Mouse (Mus musculus): ENCODE results near the gene Prkaa1. TPM values are rescaled to one million over a fixed set of nuclear protein-coding genes. Genes with fewer than 3 reads are reported as not detected.

Gene Prkaa1
- 25.5 and 28.0 TPM in 2 replicates for polyA plus RNA-seq (2014; fragmentation: Nextera tagmentation; extraction: Ambion mirVana)

- H3K4me2 ChIP-seq, result peak within 1 kb of the TSS; percentile 83
- H3K27me3 ChIP-seq (ENCODE audit: control insufficient read depth, insufficient read depth, low read length), result no peaks in the 10 kb centered on the region
- under 1% methylated on average over 53 of the region's 80 CpGs for WGBS (ENCODE audit: insufficient replicate concordance)
- H3K9ac ChIP-seq (ENCODE audit: low read depth, low read length), result peak within 1 kb of the TSS; percentile 97
- ATAC-seq (replicated peaks; ENCODE audit: insufficient number of reproducible peaks, low FRiP score, low TSS enrichment), result peak; percentile 91
- no peaks in the 10 kb centered on the region for H3K9me3 ChIP-seq (replicated peaks; ENCODE audit: control insufficient read depth, low read length)
- H3K4me1 ChIP-seq (ENCODE audit: control insufficient read depth, insufficient read depth, low read length), result peaks cover 8% of the 10 kb centered on the region
- peak within 1 kb of the TSS; percentile 92 for H3K4me3 ChIP-seq (ENCODE audit: low read depth, low read length)
- H3K27ac ChIP-seq (ENCODE audit: low read depth, low read length), result peak within 1 kb of the TSS; percentile 95
- no peaks in the 10 kb centered on the region for H3K36me3 ChIP-seq (ENCODE audit: control insufficient read depth, insufficient read depth, low read length)
Measured at GRCm38 (mm10) chr15:5143361-5144020, at the start of gene Prkaa1. TSS of gene Prkaa1 (plus strand) at chr15:5143861.

- no peak for ATAC-seq (replicated peaks; ENCODE audit: insufficient number of reproducible peaks, low FRiP score, low TSS enrichment)
- H3K4me3 ChIP-seq (ENCODE audit: low read depth, low read length), result no peak overlapping the region
- H3K4me2 ChIP-seq, result no peak overlapping the region
- no peaks in the 10 kb centered on the region for H3K9me3 ChIP-seq (replicated peaks; ENCODE audit: control insufficient read depth, low read length)
- H3K4me1 ChIP-seq (ENCODE audit: control insufficient read depth, insufficient read depth, low read length), result no peaks in the 10 kb centered on the region
- no peaks in the 10 kb centered on the region for H3K27me3 ChIP-seq (ENCODE audit: control insufficient read depth, insufficient read depth, low read length)
- no peak overlapping the region for H3K27ac ChIP-seq (ENCODE audit: low read depth, low read length)
- no peak overlapping the region for H3K9ac ChIP-seq (ENCODE audit: low read depth, low read length)
- no peaks in the 10 kb centered on the region; the same call in 1 of the 2 replicates for H3K36me3 ChIP-seq (ENCODE audit: control insufficient read depth, insufficient read depth, low read length)
- WGBS (ENCODE audit: insufficient replicate concordance), result 82% methylated on average over 11 of the region's 11 CpGs
Measured at GRCm38 (mm10) chr15:5095534-5096301, 47.9 kb upstream of the Prkaa1 start.

GRCm38 (mm10) chr15:5097376-5097775, 46.3 kb upstream of the Prkaa1 start:
- no peak overlapping the region for H3K4me2 ChIP-seq
- no peak overlapping the region for H3K27ac ChIP-seq (ENCODE audit: low read depth, low read length)
- H3K4me3 ChIP-seq (ENCODE audit: low read depth, low read length), result no peak overlapping the region
- ATAC-seq (replicated peaks; ENCODE audit: insufficient number of reproducible peaks, low FRiP score, low TSS enrichment), result no peak
- no peaks in the 10 kb centered on the region for H3K27me3 ChIP-seq (ENCODE audit: control insufficient read depth, insufficient read depth, low read length)
- no peaks in the 10 kb centered on the region for H3K9me3 ChIP-seq (replicated peaks; ENCODE audit: control insufficient read depth, low read length)
- H3K4me1 ChIP-seq (ENCODE audit: control insufficient read depth, insufficient read depth, low read length), result no peaks in the 10 kb centered on the region
- no peaks in the 10 kb centered on the region; the same call in 1 of the 2 replicates for H3K36me3 ChIP-seq (ENCODE audit: control insufficient read depth, insufficient read depth, low read length)
- WGBS (ENCODE audit: insufficient replicate concordance), result 93% methylated on average over 1 of the region's 1 CpGs
- H3K9ac ChIP-seq (ENCODE audit: low read depth, low read length), result no peak overlapping the region

- ATAC-seq (replicated peaks; ENCODE audit: insufficient number of reproducible peaks, low FRiP score, low TSS enrichment), result no peak
- no peak overlapping the region for H3K9ac ChIP-seq (ENCODE audit: low read depth, low read length)
- H3K27ac ChIP-seq (ENCODE audit: low read depth, low read length), result no peak overlapping the region
- WGBS (ENCODE audit: insufficient replicate concordance), result 90% methylated on average over 4 of the region's 4 CpGs
- no peaks in the 10 kb centered on the region for H3K9me3 ChIP-seq (replicated peaks; ENCODE audit: control insufficient read depth, low read length)
- no peak overlapping the region for H3K4me2 ChIP-seq
- H3K4me1 ChIP-seq (ENCODE audit: control insufficient read depth, insufficient read depth, low read length), result no peaks in the 10 kb centered on the region
- H3K4me3 ChIP-seq (ENCODE audit: low read depth, low read length), result no peak overlapping the region
- H3K27me3 ChIP-seq (ENCODE audit: control insufficient read depth, insufficient read depth, low read length), result no peaks in the 10 kb centered on the region
- no peaks in the 10 kb centered on the region; the same call in 1 of the 2 replicates for H3K36me3 ChIP-seq (ENCODE audit: control insufficient read depth, insufficient read depth, low read length)
Measured at GRCm38 (mm10) chr15:5102312-5102711, 41.3 kb upstream of the Prkaa1 start.

- no peaks in the 10 kb centered on the region; the same call in 1 of the 2 replicates for H3K36me3 ChIP-seq (ENCODE audit: control insufficient read depth, insufficient read depth, low read length)
- ATAC-seq (replicated peaks; ENCODE audit: insufficient number of reproducible peaks, low FRiP score, low TSS enrichment), result no peak
- H3K4me2 ChIP-seq, result no peak overlapping the region
- no peaks in the 10 kb centered on the region for H3K4me1 ChIP-seq (ENCODE audit: control insufficient read depth, insufficient read depth, low read length)
- WGBS (ENCODE audit: insufficient replicate concordance), result 78% methylated on average over 6 of the region's 6 CpGs
- no peak overlapping the region for H3K4me3 ChIP-seq (ENCODE audit: low read depth, low read length)
- no peak overlapping the region for H3K27ac ChIP-seq (ENCODE audit: low read depth, low read length)
- H3K9me3 ChIP-seq (replicated peaks; ENCODE audit: control insufficient read depth, low read length), result no peaks in the 10 kb centered on the region
- H3K9ac ChIP-seq (ENCODE audit: low read depth, low read length), result no peak overlapping the region
- H3K27me3 ChIP-seq (ENCODE audit: control insufficient read depth, insufficient read depth, low read length), result no peaks in the 10 kb centered on the region
Measured at GRCm38 (mm10) chr15:5105891-5106290, 37.8 kb upstream of the Prkaa1 start.

- ATAC-seq (replicated peaks; ENCODE audit: insufficient number of reproducible peaks, low FRiP score, low TSS enrichment), result no peak
- no peaks in the 10 kb centered on the region for H3K9me3 ChIP-seq (replicated peaks; ENCODE audit: control insufficient read depth, low read length)
Measured at GRCm38 (mm10) chr15:5106293-5106692, 37.4 kb upstream of the Prkaa1 start.

GRCm38 (mm10) chr15:5107686-5108654, 35.7 kb upstream of the Prkaa1 start, which contains the start of gene Card6:
TSS of gene Card6 (minus strand) at chr15:5108539.
- Histone ChIP-seq H3K4me1 (ENCODE audit: control insufficient read depth, insufficient read depth, low read length) (no peaks in the 10 kb centered on the region), H3K36me3 (ENCODE audit: control insufficient read depth, insufficient read depth, low read length) (no peaks in the 10 kb centered on the region; the same call in 1 of the 2 replicates), H3K9me3 (replicated peaks; ENCODE audit: control insufficient read depth, low read length) (no peaks in the 10 kb centered on the region), H3K9ac (ENCODE audit: low read depth, low read length) (peak within 1 kb of the TSS; percentile 63), H3K27me3 (ENCODE audit: control insufficient read depth, insufficient read depth, low read length) (no peaks in the 10 kb centered on the region), H3K4me2 (peak within 1 kb of the TSS; percentile 48), H3K4me3 (ENCODE audit: low read depth, low read length) (peak within 1 kb of the TSS; percentile 33), H3K27ac (ENCODE audit: low read depth, low read length) (peak within 1 kb of the TSS; percentile 73)
- WGBS (ENCODE audit: insufficient replicate concordance), result 50% methylated on average over 21 of the region's 21 CpGs
- no peak for ATAC-seq (replicated peaks; ENCODE audit: insufficient number of reproducible peaks, low FRiP score, low TSS enrichment)

More at GRCm38 (mm10) chr15:5106293-5106692, 37.4 kb upstream of the Prkaa1 start:
- H3K9ac ChIP-seq (ENCODE audit: low read depth, low read length), result no peak overlapping the region
- H3K27ac ChIP-seq (ENCODE audit: low read depth, low read length), result no peak overlapping the region
- no peak overlapping the region for H3K4me3 ChIP-seq (ENCODE audit: low read depth, low read length)
- no peaks in the 10 kb centered on the region for H3K27me3 ChIP-seq (ENCODE audit: control insufficient read depth, insufficient read depth, low read length)
- H3K36me3 ChIP-seq (ENCODE audit: control insufficient read depth, insufficient read depth, low read length), result no peaks in the 10 kb centered on the region; the same call in 1 of the 2 replicates
- H3K4me1 ChIP-seq (ENCODE audit: control insufficient read depth, insufficient read depth, low read length), result no peaks in the 10 kb centered on the region
- H3K4me2 ChIP-seq, result no peak overlapping the region
- WGBS (ENCODE audit: insufficient replicate concordance), result 45% methylated on average over 2 of the region's 2 CpGs

GRCm38 (mm10) chr15:5108655-5109040, 35.0 kb upstream of the Prkaa1 start:
- WGBS (ENCODE audit: insufficient replicate concordance), result 72% methylated on average over 3 of the region's 3 CpGs
- Histone ChIP-seq H3K4me3 (ENCODE audit: low read depth, low read length) (peak overlapping the region; percentile 33; the same call in 1 of the 2 replicates), H3K9ac (ENCODE audit: low read depth, low read length) (no peak overlapping the region), H3K27ac (ENCODE audit: low read depth, low read length) (no peak overlapping the region), H3K27me3 (ENCODE audit: control insufficient read depth, insufficient read depth, low read length) (no peaks in the 10 kb centered on the region), H3K4me1 (ENCODE audit: control insufficient read depth, insufficient read depth, low read length) (no peaks in the 10 kb centered on the region), H3K4me2 (peak overlapping the region; percentile 48; the same call in 1 of the 2 replicates), H3K36me3 (ENCODE audit: control insufficient read depth, insufficient read depth, low read length) (no peaks in the 10 kb centered on the region; the same call in 1 of the 2 replicates), H3K9me3 (replicated peaks; ENCODE audit: control insufficient read depth, low read length) (no peaks in the 10 kb centered on the region)
- ATAC-seq (replicated peaks; ENCODE audit: insufficient number of reproducible peaks, low FRiP score, low TSS enrichment), result no peak
